9 mouse cellular contexts compared by ENCODE assay signal in the genomic region with DNA sequence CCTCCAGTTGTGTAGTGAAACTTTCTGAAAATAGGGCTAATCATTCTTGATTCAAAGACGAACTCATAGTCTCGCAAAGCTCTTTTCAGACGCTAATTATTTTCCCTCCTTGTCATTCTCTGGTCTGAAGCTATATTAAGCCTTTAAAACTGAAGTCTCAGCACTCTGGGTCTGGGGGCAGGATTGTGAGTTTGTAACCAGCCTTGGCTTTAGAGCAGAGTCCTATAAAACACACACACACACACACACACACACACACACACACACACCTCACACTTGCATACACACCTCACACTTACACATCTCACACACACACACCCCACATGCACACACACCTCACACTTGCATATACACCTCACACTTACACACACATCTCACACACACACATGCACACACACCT. TPM values are rescaled to one million over a fixed set of nuclear protein-coding genes. Genes with fewer than 3 reads are reported as not detected.
A peak's percentile ranks its signal among the peaks of the same experiment; 100 is the strongest.
DNase-seq lines count a peak whose midpoint lies in the region; ATAC-seq and TF ChIP-seq lines count a peak whose summit lies in the region.
"Had no signal": no experiment of that assay in that cellular context is flagged by ENCODE, and none has a peak within 500 bp of the region (broad histone marks: within the 10 kb centered on the region; RNA-seq: fewer than 3 reads in every experiment).

No protein-coding gene starts in this region.

- no peak for ATAC-seq in lung, embryonic 15.5 days (ENCODE audit: borderline replicate concordance, extremely low read depth, low FRiP score, low TSS enrichment)
- ATAC-seq in intestine, embryonic 14.5 days (replicated peaks; ENCODE audit: low FRiP score, low TSS enrichment, low read depth) = no peak
- no peak for ATAC-seq in midbrain, postnatal 0 days (ENCODE audit: low FRiP score)

- H3K36me3 ChIP-seq in heart, embryonic 10.5 days = no peaks in the 10 kb centered on the region; the same call in 1 of the 2 replicates
- H3K36me3 ChIP-seq in lung, embryonic 15.5 days = no peaks in the 10 kb centered on the region
- H3K36me3 ChIP-seq in intestine, embryonic 14.5 days (ENCODE audit: control insufficient read depth, insufficient read depth, low read length) = no peaks in the 10 kb centered on the region
- no peaks in the 10 kb centered on the region for H3K36me3 ChIP-seq in midbrain, postnatal 0 days (ENCODE audit: insufficient read depth, low read length)
- H3K36me3 ChIP-seq: hindbrain, embryonic 15.5 days had no signal

- peaks cover 14% of the 10 kb centered on the region; the same call in 1 of the 2 replicates for H3K27me3 ChIP-seq in heart, embryonic 10.5 days (ENCODE audit: insufficient read depth, poor library complexity, severe bottlenecking)
- H3K27me3 ChIP-seq in lung, embryonic 15.5 days = 0 out of 2 replicates have a peak, but pooled peaks cover 7% of the 10 kb centered on the region
- no peaks in the 10 kb centered on the region for H3K27me3 ChIP-seq in intestine, embryonic 14.5 days (replicated peaks; ENCODE audit: control insufficient read depth, insufficient read depth, low read length)
- no peaks in the 10 kb centered on the region for H3K27me3 ChIP-seq in midbrain, postnatal 0 days (ENCODE audit: insufficient read depth, low read length)
- H3K27me3 ChIP-seq: hindbrain, embryonic 15.5 days had no signal

- H3K4me1 ChIP-seq in heart, embryonic 10.5 days = peaks cover 36% of the 10 kb centered on the region
- H3K4me1 ChIP-seq in lung, embryonic 15.5 days = peaks cover 13% of the 10 kb centered on the region
- peaks cover 11% of the 10 kb centered on the region; the same call in 1 of the 2 replicates for H3K4me1 ChIP-seq in intestine, embryonic 14.5 days (replicated peaks; ENCODE audit: control insufficient read depth, insufficient read depth, low read length)
- H3K4me1 ChIP-seq in midbrain, postnatal 0 days (ENCODE audit: insufficient read depth, low read length) = no peaks in the 10 kb centered on the region

- no peaks in the 10 kb centered on the region for H3K9me3 ChIP-seq in heart, embryonic 10.5 days
- H3K9me3 ChIP-seq in lung, embryonic 15.5 days = no peaks in the 10 kb centered on the region
- H3K9me3 ChIP-seq in intestine, embryonic 14.5 days (ENCODE audit: control insufficient read depth, low read length) = no peaks in the 10 kb centered on the region
- H3K9me3 ChIP-seq in midbrain, postnatal 0 days (ENCODE audit: low read length) = no peaks in the 10 kb centered on the region
- H3K9me3 ChIP-seq: hindbrain, embryonic 15.5 days had no signal

- H3K4me2 ChIP-seq in lung, embryonic 15.5 days = peak overlapping the region; percentile 48; the same call in 1 of the 2 replicates
- H3K4me2 ChIP-seq in intestine, embryonic 14.5 days (ENCODE audit: low read length) = peak overlapping the region; percentile 43; the same call in 1 of the 2 replicates
- no peak overlapping the region for H3K4me2 ChIP-seq in midbrain, postnatal 0 days (ENCODE audit: low read depth, low read length, poor library complexity, severe bottlenecking)

- no peak overlapping the region for H3K9ac ChIP-seq in lung, embryonic 15.5 days
- H3K9ac ChIP-seq in intestine, embryonic 14.5 days (ENCODE audit: low read length) = no peak overlapping the region
- no peak overlapping the region for H3K9ac ChIP-seq in midbrain, postnatal 0 days (replicated peaks; ENCODE audit: low read length, poor library complexity, severe bottlenecking)
- H3K9ac ChIP-seq: hindbrain, embryonic 15.5 days had no signal

- 62% methylated on average over 3 of the region's 3 CpGs for WGBS in heart, embryonic 10.5 days
- WGBS in lung, embryonic 15.5 days = 53% methylated on average over 3 of the region's 3 CpGs
- WGBS in intestine, embryonic 14.5 days = 53% methylated on average over 3 of the region's 3 CpGs
- WGBS in midbrain, postnatal 0 days = 36% methylated on average over 3 of the region's 3 CpGs

- H3K4me3 ChIP-seq in heart, embryonic 10.5 days = no peak overlapping the region
- H3K4me3 ChIP-seq in lung, embryonic 15.5 days = no peak overlapping the region
- H3K4me3 ChIP-seq in intestine, embryonic 14.5 days (ENCODE audit: low read depth, low read length) = no peak overlapping the region
- no peak overlapping the region for H3K4me3 ChIP-seq in midbrain, postnatal 0 days (ENCODE audit: low read depth, low read length)

- intact Hi-C loops in heart, postnatal 36 days (cut with DNase I) = no loop called here

- no peak overlapping the region for H3K27ac ChIP-seq in heart, embryonic 10.5 days
- H3K27ac ChIP-seq in lung, embryonic 15.5 days = no peak overlapping the region
- H3K27ac ChIP-seq in intestine, embryonic 14.5 days (ENCODE audit: low read depth) = no peak overlapping the region
- H3K27ac ChIP-seq in midbrain, postnatal 0 days (ENCODE audit: low read depth, low read length) = no peak overlapping the region
- H3K27ac ChIP-seq: hindbrain, embryonic 15.5 days had no signal

- DNase-seq in heart, embryonic 10.5 days (ENCODE audit: low spot score) = peak; percentile 57
- no peak for DNase-seq in heart, postnatal 36 days
- no peak for DNase-seq in lung, postnatal 14 days
- DNase-seq in intestine, embryonic 14.5 days (ENCODE audit: low spot score) = no peak
- peak; percentile 16 for DNase-seq in naive thymus-derived CD4-positive, alpha-beta T cell, adult 2 months (ENCODE audit: low read depth)
- DNase-seq in midbrain, postnatal 0 days (ENCODE audit: low spot score) = no peak
- DNase-seq in cerebellum, adult 11 months = no peak

- no peak for TF ChIP-seq CTCF in midbrain, postnatal 0 days (IDR thresholded peaks at IDR 0.05)

RNA-seq across cellular contexts. Expression of a gene that starts 33.3 kb away (rescaled TPM):
- 15.5 and 16.4 TPM in 2 replicates for polyA plus RNA-seq in heart, embryonic 10.5 days (2016; fragmentation: Nextera tagmentation; extraction: Ambion mirVana)
- 10 to 100 TPM; 21.3 to 22.6 TPM for total RNA-seq in heart, postnatal 36 days (2021)
- 24.6 and 27.2 TPM in 2 replicates for polyA plus RNA-seq in lung, embryonic 15.5 days (2015; fragmentation: Nextera tagmentation; extraction: Ambion mirVana)
- 24.6 and 27.3 TPM in 2 replicates for polyA plus RNA-seq in intestine, embryonic 14.5 days (2014; fragmentation: Nextera tagmentation; extraction: Ambion mirVana)
- total RNA-seq in midbrain, postnatal 0 days (2014; rRNA removed) = 26.7 and 39.4 TPM in 2 replicates
- polyA plus RNA-seq in midbrain, postnatal 0 days (2015; fragmentation: Nextera tagmentation; extraction: Ambion mirVana) = 9.0 and 10.9 TPM in 2 replicates

RNA-seq across cellular contexts. Expression of a gene that starts 40.7 kb away (rescaled TPM):
- polyA plus RNA-seq in heart, embryonic 10.5 days (2016; fragmentation: Nextera tagmentation; extraction: Ambion mirVana) = 85.0 and 95.4 TPM in 2 replicates
- 10 to 100 TPM; 82.1 to 83.7 TPM for total RNA-seq in heart, postnatal 36 days (2021)
- polyA plus RNA-seq in lung, embryonic 15.5 days (2015; fragmentation: Nextera tagmentation; extraction: Ambion mirVana) = 107 TPM in 2 replicates
- 85.2 and 85.9 TPM in 2 replicates for polyA plus RNA-seq in intestine, embryonic 14.5 days (2014; fragmentation: Nextera tagmentation; extraction: Ambion mirVana)
- total RNA-seq in midbrain, postnatal 0 days (2014; rRNA removed) = 63.2 and 73.3 TPM in 2 replicates
- polyA plus RNA-seq in midbrain, postnatal 0 days (2015; fragmentation: Nextera tagmentation; extraction: Ambion mirVana) = 98.8 and 101 TPM in 2 replicates

Comparison
In these comparisons a context has a peak if more than half of its experiments do, and no peak if none do; other contexts are left out.
1. DNase-seq: peak in heart, embryonic 10.5 days (single experiment) and naive thymus-derived CD4-positive, alpha-beta T cell, adult 2 months (single experiment); none in heart, postnatal 36 days (0 of 2), lung, postnatal 14 days (single experiment), intestine, embryonic 14.5 days (single experiment), midbrain, postnatal 0 days (single experiment) and cerebellum, adult 11 months (single experiment).